In the genomic region with DNA sequence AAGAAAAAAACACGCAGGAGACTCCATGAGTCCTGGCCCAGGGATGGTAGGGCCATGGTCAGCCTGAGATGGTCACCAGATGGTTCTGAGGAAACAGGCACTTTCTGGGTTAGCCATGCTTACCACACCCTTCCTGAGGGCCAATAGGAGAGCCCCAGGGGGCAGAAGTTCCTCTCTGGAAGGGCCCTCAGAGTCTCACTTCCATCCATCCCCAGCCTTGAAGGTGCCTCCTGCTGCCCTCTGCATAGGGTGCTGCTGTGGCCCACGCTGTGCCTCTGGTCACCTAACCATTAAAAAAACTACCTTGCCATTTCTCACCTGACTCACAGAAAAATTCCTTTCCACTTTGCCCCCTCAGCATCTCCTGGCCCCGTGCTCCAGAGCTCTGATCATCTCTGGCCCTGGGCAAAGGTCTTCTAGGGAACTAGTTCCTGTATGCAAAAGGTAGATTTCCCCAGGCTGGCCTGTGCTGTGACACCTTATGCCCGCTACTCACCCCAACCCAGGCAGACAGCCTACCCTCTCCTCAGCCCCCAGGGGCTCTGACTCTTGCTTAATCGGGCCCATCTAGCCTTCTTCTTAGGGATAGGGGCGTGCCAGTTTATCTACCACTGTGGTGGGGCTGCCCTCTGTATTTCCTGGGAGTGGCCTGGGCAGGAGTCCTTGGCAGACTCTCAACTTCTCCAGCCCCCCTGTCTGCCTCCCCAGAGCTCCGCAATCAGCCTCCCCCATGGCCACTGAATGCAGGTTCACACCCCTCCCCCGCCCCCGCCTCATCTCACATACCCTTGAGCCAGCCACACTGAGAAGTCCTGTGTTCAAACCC, we compare ENCODE assay signal across 9 mouse cellular contexts. TPM values are rescaled to one million over a fixed set of nuclear protein-coding genes. Genes with fewer than 3 reads are reported as not detected.
DNase-seq lines count a peak whose midpoint lies in the region; ATAC-seq and TF ChIP-seq lines count a peak whose summit lies in the region.
"Had no signal": no experiment of that assay in that cellular context is flagged by ENCODE, and none has a peak within 500 bp of the region (broad histone marks: within the 10 kb centered on the region; RNA-seq: fewer than 3 reads in every experiment).

No protein-coding gene starts in this region.

- H3K27ac ChIP-seq in lung, embryonic 14.5 days (ENCODE audit: low read depth), result no peak overlapping the region
- H3K27ac ChIP-seq in intestine, embryonic 16.5 days (ENCODE audit: low read length), result peak overlapping the region; percentile 95

- no peak for DNase-seq in lung, embryonic 14.5 days
- no peak for DNase-seq in lung, postnatal 25 days (ENCODE audit: low spot score)
- DNase-seq in T-cell, adult 2 months (ENCODE audit: low spot score), result peak; percentile 10
- no peak for DNase-seq in cerebellum, postnatal 4 days (ENCODE audit: low spot score in 2 of 2)
- DNase-seq in cerebellum, postnatal 14 days, result no peak
- DNase-seq in left cerebral cortex, adult 9 months (ENCODE audit: low spot score in 2 of 2), result no peak
- DNase-seq: gastrocnemius, postnatal 10 days had no signal

- no peak overlapping the region for H3K4me3 ChIP-seq in lung, embryonic 14.5 days (ENCODE audit: low read depth, low read length)
- peak overlapping the region; percentile 42 for H3K4me3 ChIP-seq in intestine, embryonic 16.5 days (ENCODE audit: low read length)

- no peak overlapping the region for H3K4me2 ChIP-seq in lung, embryonic 14.5 days
- H3K4me2 ChIP-seq in intestine, embryonic 16.5 days (ENCODE audit: low read depth, low read length), result peak overlapping the region; percentile 60

- ATAC-seq in lung, embryonic 14.5 days (ENCODE audit: insufficient read depth), result 0 out of 2 replicates have a peak, but pooled peaks have one; percentile 30
- peak; percentile 72 for ATAC-seq in intestine, embryonic 16.5 days
- ATAC-seq in megakaryocyte, adult 5-6 weeks (ENCODE audit: poor library complexity, severe bottlenecking), result peak; percentile 70

- WGBS in lung, embryonic 14.5 days, result 42% methylated on average over 9 of the region's 9 CpGs
- 42% methylated on average over 9 of the region's 9 CpGs for WGBS in intestine, embryonic 16.5 days

- H3K9ac ChIP-seq in lung, embryonic 14.5 days, result 0 out of 2 replicates have a peak overlapping the region, but pooled peaks have one; percentile 3
- peak overlapping the region; percentile 72 for H3K9ac ChIP-seq in intestine, embryonic 16.5 days (ENCODE audit: low read depth, low read length)

- H3K4me1 ChIP-seq in lung, embryonic 14.5 days (ENCODE audit: insufficient read depth), result no peaks in the 10 kb centered on the region; the same call in 1 of the 2 replicates
- peaks cover 39% of the 10 kb centered on the region for H3K4me1 ChIP-seq in intestine, embryonic 16.5 days (ENCODE audit: control insufficient read depth, insufficient read depth, low read length)

- H3K27me3 ChIP-seq in lung, embryonic 14.5 days (ENCODE audit: insufficient read depth, low read length), result no peaks in the 10 kb centered on the region; the same call in 1 of the 2 replicates
- H3K27me3 ChIP-seq in intestine, embryonic 16.5 days (replicated peaks; ENCODE audit: control insufficient read depth, insufficient read depth, low read length), result 0 out of 2 replicates have a peak, but pooled peaks cover 3% of the 10 kb centered on the region

- TF ChIP-seq CTCF in lung, embryonic 14.5 days (IDR thresholded peaks at IDR 0.05; ENCODE audit: low read depth), result no peak

- H3K9me3 ChIP-seq in lung, embryonic 14.5 days (ENCODE audit: low read depth, low read length), result no peaks in the 10 kb centered on the region
- H3K9me3 ChIP-seq in intestine, embryonic 16.5 days (ENCODE audit: control insufficient read depth, low read length), result no peaks in the 10 kb centered on the region

- H3K36me3 ChIP-seq in lung, embryonic 14.5 days (ENCODE audit: insufficient read depth), result no peaks in the 10 kb centered on the region
- no peaks in the 10 kb centered on the region for H3K36me3 ChIP-seq in intestine, embryonic 16.5 days (ENCODE audit: control insufficient read depth, insufficient read depth, low read length)

RNA-seq across cellular contexts. Expression of a gene that starts 6.0 kb away (rescaled TPM):
- 2.8 TPM in 2 replicates for polyA plus RNA-seq in lung, embryonic 14.5 days (2014; fragmentation: Nextera tagmentation; extraction: Ambion mirVana)
- 60.9 and 71.1 TPM in 2 replicates for polyA plus RNA-seq in intestine, embryonic 16.5 days (2015; fragmentation: Nextera tagmentation; extraction: Ambion mirVana)
- total RNA-seq in megakaryocyte, adult 5-6 weeks (2015), result 171 and 181 TPM in 2 replicates
- total RNA-seq in megakaryocyte, adult 5-6 weeks (2017), result 164 and 167 TPM in 2 replicates

RNA-seq across cellular contexts. Expression of a gene that starts 30.0 kb away (rescaled TPM):
- polyA plus RNA-seq in lung, embryonic 14.5 days (2014; fragmentation: Nextera tagmentation; extraction: Ambion mirVana), result 16.6 and 18.3 TPM in 2 replicates
- 20.4 and 21.8 TPM in 2 replicates for polyA plus RNA-seq in intestine, embryonic 16.5 days (2015; fragmentation: Nextera tagmentation; extraction: Ambion mirVana)
- 11.4 and 11.6 TPM in 2 replicates for total RNA-seq in megakaryocyte, adult 5-6 weeks (2015)
- 17.4 and 18.7 TPM in 2 replicates for total RNA-seq in megakaryocyte, adult 5-6 weeks (2017)

RNA-seq across cellular contexts. Expression of a gene that starts 44.8 kb away (rescaled TPM):
- 162 and 173 TPM in 2 replicates for polyA plus RNA-seq in lung, embryonic 14.5 days (2014; fragmentation: Nextera tagmentation; extraction: Ambion mirVana)
- 112 and 129 TPM in 2 replicates for polyA plus RNA-seq in intestine, embryonic 16.5 days (2015; fragmentation: Nextera tagmentation; extraction: Ambion mirVana)
- total RNA-seq in megakaryocyte, adult 5-6 weeks (2015), result 115 and 131 TPM in 2 replicates
- 78.5 and 81.9 TPM in 2 replicates for total RNA-seq in megakaryocyte, adult 5-6 weeks (2017)

RNA-seq across cellular contexts. Expression of a gene that starts 54.8 kb away (rescaled TPM):
- 70.0 TPM in 2 replicates for polyA plus RNA-seq in lung, embryonic 14.5 days (2014; fragmentation: Nextera tagmentation; extraction: Ambion mirVana)
- 126 and 127 TPM in 2 replicates for polyA plus RNA-seq in intestine, embryonic 16.5 days (2015; fragmentation: Nextera tagmentation; extraction: Ambion mirVana)
- total RNA-seq in megakaryocyte, adult 5-6 weeks (2015), result 1.5 and 1.9 TPM in 2 replicates
- 2.5 and 4.5 TPM in 2 replicates for total RNA-seq in megakaryocyte, adult 5-6 weeks (2017)

Comparison
In these comparisons a context has a peak if more than half of its experiments do, and no peak if none do; other contexts are left out.
1. RNA of a gene that starts 6.0 kb away (polyA plus RNA-seq): 60.9 to 71.1 TPM in intestine, embryonic 16.5 days; 2.8 TPM in lung, embryonic 14.5 days; every median in the first group is over 10 times any median in the second.
2. Peak in every context shown above with its lines, with median percentiles within 50 percentile points of each other: ATAC-seq.